Mouse (Mus musculus) left cerebral cortex, postnatal 36 days (tissue): Measurements from ENCODE around the gene Arhgap23. TPM values are rescaled to one million over a fixed set of nuclear protein-coding genes. Genes with fewer than 3 reads are reported as not detected.

ENCODE experiments used
- DNase-seq, 2 experiments: peaks; one replicate each; pipeline ENCODE4 v3.0.0; 2021 to 2022; ENCODE audit warnings: low spot score in 2 of 2, mixed read lengths in 1 of 2
- intact Hi-C: fragments of 180-260 bp; cut with DNase I; formaldehyde crosslinking; loops from one replicate; pipeline ENCODE4 v1.15.1; 2025
- total RNA-seq, 2 experiments: library from RNA; stranded (reverse); gene quantifications; 2 replicates each; pipeline ENCODE4 v1.2.3; 2021

Arhgap23 gene
- total RNA-seq, 2 experiments from 2014 or later: 68.0 to 74.4 TPM

GRCm38 (mm10) chr11:97537580-97538089, 122.3 kb downstream of the Arhgap23 start:
- intact Hi-C loops: no loop called here
- no peak for DNase-seq

GRCm38 (mm10) chr11:97539622-97540021, 124.3 kb downstream of the Arhgap23 start:
- DNase-seq: no peak
- intact Hi-C loops: no loop called here

- intact Hi-C loops: no loop called here
- no peak for DNase-seq
Measured at GRCm38 (mm10) chr11:97540136-97540535, 124.8 kb downstream of the Arhgap23 start.

- intact Hi-C loops: no loop called here
- no peak for DNase-seq
Measured at GRCm38 (mm10) chr11:97540604-97541003, 125.3 kb downstream of the Arhgap23 start.

GRCm38 (mm10) chr11:97542171-97543150, 127.1 kb downstream of the Arhgap23 start:
- no peak for DNase-seq
- intact Hi-C loops: no loop called here

GRCm38 (mm10) chr11:97543181-97543733, 127.9 kb downstream of the Arhgap23 start:
- intact Hi-C loops: no loop called here
- no peak for DNase-seq

GRCm38 (mm10) chr11:97543883-97544282, 128.6 kb downstream of the Arhgap23 start:
- no peak for DNase-seq
- intact Hi-C loops: no loop called here

- intact Hi-C loops: no loop called here
- DNase-seq: no peak
Measured at GRCm38 (mm10) chr11:97545808-97546560, 130.7 kb downstream of the Arhgap23 start.

- intact Hi-C loops: no loop called here
- no peak for DNase-seq
Measured at GRCm38 (mm10) chr11:97546804-97547411, 131.6 kb downstream of the Arhgap23 start.

GRCm38 (mm10) chr11:97547957-97548706, 132.8 kb downstream of the Arhgap23 start:
- no peak for DNase-seq
- intact Hi-C loops: no loop called here

GRCm38 (mm10) chr11:97548757-97549156, 133.4 kb downstream of the Arhgap23 start:
- no peak for DNase-seq
- intact Hi-C loops: no loop called here

Other genes with a start within 250 kb of the Arhgap23 start
- 100 to 1,000 TPM; 114 to 119 TPM for gene Kpnb1, start 227.7 kb upstream of the Arhgap23 start, total RNA-seq
- 100 to 1,000 TPM; 122 to 156 TPM for gene Npepps, start 134.9 kb upstream of the Arhgap23 start, total RNA-seq
- gene Mrpl45, start 99.8 kb upstream of the Arhgap23 start, total RNA-seq: 10 to 100 TPM; 23.3 to 30.2 TPM
- under 1 TPM; 0.39 to 0.52 TPM for gene Gpr179, start 63.5 kb upstream of the Arhgap23 start, total RNA-seq
- 10 to 100 TPM; 78.0 to 87.2 TPM for gene Socs7, start 53.0 kb upstream of the Arhgap23 start, total RNA-seq
- gene 4933428G20Rik, start 84.8 kb downstream of the Arhgap23 start, total RNA-seq: under 1 TPM; 0.22 to 0.48 TPM
- gene Srcin1, start 160.7 kb downstream of the Arhgap23 start, total RNA-seq: 100 to 1,000 TPM; 326 to 349 TPM
- gene Epop, start 214.2 kb downstream of the Arhgap23 start, total RNA-seq: 100 to 1,000 TPM in 1 of 2 experiments, 10 to 100 TPM in 1; 90.9 to 102 TPM
- gene Mllt6, start 247.9 kb downstream of the Arhgap23 start, total RNA-seq: 100 to 1,000 TPM; 129 to 134 TPM